Mouse (Mus musculus) cerebellum, adult (tissue): Measurements from ENCODE around the gene Samhd1.
A peak's percentile ranks its signal among the peaks of the same experiment; 100 is the strongest.

ENCODE experiments used
- ATAC-seq: cut with Nextera tagmentation; 2 replicates; pipeline ENCODE4 v1.9.2; 2017; ENCODE audit warnings: mild to moderate bottlenecking, moderate library complexity, mixed read lengths; ENCODE audit not compliant: insufficient number of reproducible peaks, low FRiP score, low TSS enrichment

Gene Samhd1

GRCm38 (mm10) chr2:157075226-157075625 lies 59.8 kb downstream of the Samhd1 start:
- no peak for ATAC-seq

GRCm38 (mm10) chr2:157074772-157075171 lies 60.3 kb downstream of the Samhd1 start:
- no peak for ATAC-seq

GRCm38 (mm10) chr2:157074186-157074724 lies 60.8 kb downstream of the Samhd1 start:
- ATAC-seq = 0 out of 2 replicates have a peak, but pooled peaks have one; percentile 0

GRCm38 (mm10) chr2:157073378-157074052 lies 61.5 kb downstream of the Samhd1 start:
- ATAC-seq = no peak

- no peak for ATAC-seq
Observed at GRCm38 (mm10) chr2:157072316-157072990, 62.6 kb downstream of the Samhd1 start.

GRCm38 (mm10) chr2:157071556-157071955 lies 63.5 kb downstream of the Samhd1 start:
- no peak for ATAC-seq

- ATAC-seq = no peak
Observed at GRCm38 (mm10) chr2:157070365-157070764, 64.7 kb downstream of the Samhd1 start.

GRCm38 (mm10) chr2:157069755-157070315 lies 65.2 kb downstream of the Samhd1 start:
- 0 out of 2 replicates have a peak, but pooled peaks have one; percentile 2 for ATAC-seq

- ATAC-seq = peak; percentile 87
Observed at GRCm38 (mm10) chr2:157069355-157069735, 65.7 kb downstream of the Samhd1 start.

- ATAC-seq = peak; percentile 4; the same call in 1 of the 2 replicates
Observed at GRCm38 (mm10) chr2:157068701-157069354, 66.2 kb downstream of the Samhd1 start.

- ATAC-seq = no peak
Observed at GRCm38 (mm10) chr2:157066731-157067430, 68.2 kb downstream of the Samhd1 start.

GRCm38 (mm10) chr2:157065879-157066226 lies 69.2 kb downstream of the Samhd1 start:
- ATAC-seq = no peak

GRCm38 (mm10) chr2:157064978-157065878 lies 69.8 kb downstream of the Samhd1 start:
- ATAC-seq = no peak

GRCm38 (mm10) chr2:157064136-157064535 lies 70.9 kb downstream of the Samhd1 start:
- ATAC-seq = no peak

- ATAC-seq = 0 out of 2 replicates have a peak, but pooled peaks have one; percentile 9
Observed at GRCm38 (mm10) chr2:157063241-157063700, 71.8 kb downstream of the Samhd1 start.

GRCm38 (mm10) chr2:157060557-157061305 lies 74.3 kb downstream of the Samhd1 start:
- peak; percentile 73 for ATAC-seq

GRCm38 (mm10) chr2:157060037-157060436 lies 75.0 kb downstream of the Samhd1 start:
- no peak for ATAC-seq

GRCm38 (mm10) chr2:157059166-157059565 lies 75.9 kb downstream of the Samhd1 start:
- no peak for ATAC-seq
